Mouse (Mus musculus) megakaryocyte-erythroid progenitor cell, adult 5-6 weeks (primary cell): ENCODE measurements around the gene Ffar3. TPM values are rescaled to one million over a fixed set of nuclear protein-coding genes. Genes with fewer than 3 reads are reported as not detected.

Experiments used
- total RNA-seq, 2 experiments: library from RNA; stranded (forward) in 1 of 2; stranded (reverse) in 1 of 2; fragments of 200-1000, 215-1000 nt in 1 of 2; fragments of >200 nt in 1 of 2; fragmentation: Nextera tagmentation in 1 of 2; gene quantifications; 2 replicates each; pipeline ENCODE4 v1.2.3; 2014 to 2017

The Ffar3 gene
- total RNA-seq, 2 experiments from 2014 or later = not detected

Other genes with a start within 250 kb of the Ffar3 start
- 0.83 TPM in 1 of 2 replicates, not detected in the other for gene Upk1a, start 243.3 kb downstream of the Ffar3 start, total RNA-seq (2014; fragmentation: Nextera tagmentation)
- 0.99 TPM in 1 of 2 replicates, not detected in the other for gene Upk1a, start 243.3 kb downstream of the Ffar3 start, total RNA-seq (2017)
- 569 and 755 TPM in 2 replicates for gene Cox6b1, start 230.0 kb downstream of the Ffar3 start, total RNA-seq (2014; fragmentation: Nextera tagmentation)
- gene Cox6b1, start 230.0 kb downstream of the Ffar3 start, total RNA-seq (2017) = 427 and 665 TPM in 2 replicates
- gene Etv2, start 220.3 kb downstream of the Ffar3 start, total RNA-seq (2014; fragmentation: Nextera tagmentation) = not detected in 2 replicates
- gene Etv2, start 220.3 kb downstream of the Ffar3 start, total RNA-seq (2017) = not detected in 2 replicates
- 48.3 and 48.6 TPM in 2 replicates for gene Rbm42, start 205.9 kb downstream of the Ffar3 start, total RNA-seq (2014; fragmentation: Nextera tagmentation)
- 29.1 and 53.0 TPM in 2 replicates for gene Rbm42, start 205.9 kb downstream of the Ffar3 start, total RNA-seq (2017)
- 32.4 and 43.6 TPM in 2 replicates for gene Haus5, start 191.2 kb downstream of the Ffar3 start, total RNA-seq (2014; fragmentation: Nextera tagmentation)
- 17.4 and 24.7 TPM in 2 replicates for gene Haus5, start 191.2 kb downstream of the Ffar3 start, total RNA-seq (2017)
- not detected in 2 replicates for gene Pmis2, start 184.6 kb downstream of the Ffar3 start, total RNA-seq (2014; fragmentation: Nextera tagmentation)
- gene Pmis2, start 184.6 kb downstream of the Ffar3 start, total RNA-seq (2017) = not detected in 2 replicates
- not detected in 2 replicates for gene 2200002J24Rik, start 157.3 kb downstream of the Ffar3 start, total RNA-seq (2014; fragmentation: Nextera tagmentation)
- gene 2200002J24Rik, start 157.3 kb downstream of the Ffar3 start, total RNA-seq (2017) = not detected in 2 replicates
- gene Atp4a, start 144.0 kb downstream of the Ffar3 start, total RNA-seq (2014; fragmentation: Nextera tagmentation) = 11.2 and 16.0 TPM in 2 replicates
- 1.4 and 2.9 TPM in 2 replicates for gene Atp4a, start 144.0 kb downstream of the Ffar3 start, total RNA-seq (2017)
- gene Tmem147, start 126.6 kb downstream of the Ffar3 start, total RNA-seq (2014; fragmentation: Nextera tagmentation) = 285 and 294 TPM in 2 replicates
- gene Tmem147, start 126.6 kb downstream of the Ffar3 start, total RNA-seq (2017) = 59.7 and 85.5 TPM in 2 replicates
- not detected in 2 replicates for gene Gapdhs, start 112.5 kb downstream of the Ffar3 start, total RNA-seq (2014; fragmentation: Nextera tagmentation)
- not detected in 2 replicates for gene Gapdhs, start 112.5 kb downstream of the Ffar3 start, total RNA-seq (2017)
- gene Sbsn, start 104.7 kb downstream of the Ffar3 start, total RNA-seq (2014; fragmentation: Nextera tagmentation) = 3.3 and 4.5 TPM in 2 replicates
- gene Sbsn, start 104.7 kb downstream of the Ffar3 start, total RNA-seq (2017) = 2.7 and 11.6 TPM in 2 replicates
- gene Dmkn, start 92.4 kb downstream of the Ffar3 start, total RNA-seq (2014; fragmentation: Nextera tagmentation) = not detected in 2 replicates
- not detected in 2 replicates for gene Dmkn, start 92.4 kb downstream of the Ffar3 start, total RNA-seq (2017)
- gene Krtdap, start 68.3 kb downstream of the Ffar3 start, total RNA-seq (2014; fragmentation: Nextera tagmentation) = not detected in 2 replicates
- gene Krtdap, start 68.3 kb downstream of the Ffar3 start, total RNA-seq (2017) = not detected in 2 replicates
- gene Ffar2, start 32.4 kb downstream of the Ffar3 start, total RNA-seq (2014; fragmentation: Nextera tagmentation) = 0.20 and 1.1 TPM in 2 replicates
- gene Ffar2, start 32.4 kb downstream of the Ffar3 start, total RNA-seq (2017) = 1.7 and 12.6 TPM in 2 replicates
- gene Ffar1, start 5.4 kb upstream of the Ffar3 start, total RNA-seq (2014; fragmentation: Nextera tagmentation) = 0.24 TPM in 1 of 2 replicates, not detected in the other
- gene Ffar1, start 5.4 kb upstream of the Ffar3 start, total RNA-seq (2017) = not detected in 2 replicates
- 4.0 and 8.6 TPM in 2 replicates for gene Cd22, start 24.2 kb upstream of the Ffar3 start, total RNA-seq (2014; fragmentation: Nextera tagmentation)
- 0.27 TPM in 1 of 2 replicates, not detected in the other for gene Cd22, start 24.2 kb upstream of the Ffar3 start, total RNA-seq (2017)
- 0.83 TPM in 1 of 2 replicates, not detected in the other for gene Mag, start 58.7 kb upstream of the Ffar3 start, total RNA-seq (2014; fragmentation: Nextera tagmentation)
- not detected in 2 replicates for gene Mag, start 58.7 kb upstream of the Ffar3 start, total RNA-seq (2017)
- gene Hamp2, start 68.5 kb upstream of the Ffar3 start, total RNA-seq (2014; fragmentation: Nextera tagmentation) = not detected in 2 replicates
- not detected in 2 replicates for gene Hamp2, start 68.5 kb upstream of the Ffar3 start, total RNA-seq (2017)
- gene Hamp, start 87.9 kb upstream of the Ffar3 start, total RNA-seq (2014; fragmentation: Nextera tagmentation) = not detected in 2 replicates
- gene Hamp, start 87.9 kb upstream of the Ffar3 start, total RNA-seq (2017) = not detected in 2 replicates
- 56.5 and 84.3 TPM in 2 replicates for gene Usf2, start 100.6 kb upstream of the Ffar3 start, total RNA-seq (2014; fragmentation: Nextera tagmentation)
- 71.7 and 126 TPM in 2 replicates for gene Usf2, start 100.6 kb upstream of the Ffar3 start, total RNA-seq (2017)
- not detected in 2 replicates for gene Lsr, start 117.3 kb upstream of the Ffar3 start, total RNA-seq (2014; fragmentation: Nextera tagmentation)
- gene Lsr, start 117.3 kb upstream of the Ffar3 start, total RNA-seq (2017) = 0.11 and 0.99 TPM in 2 replicates
- not detected in 2 replicates for gene Fam187b, start 117.6 kb upstream of the Ffar3 start, total RNA-seq (2014; fragmentation: Nextera tagmentation)
- not detected in 2 replicates for gene Fam187b, start 117.6 kb upstream of the Ffar3 start, total RNA-seq (2017)
- 27.6 and 29.5 TPM in 2 replicates for gene Fxyd5, start 186.3 kb upstream of the Ffar3 start, total RNA-seq (2014; fragmentation: Nextera tagmentation)
- gene Fxyd5, start 186.3 kb upstream of the Ffar3 start, total RNA-seq (2017) = 41.7 and 47.6 TPM in 2 replicates
- gene Fxyd7, start 195.3 kb upstream of the Ffar3 start, total RNA-seq (2014; fragmentation: Nextera tagmentation) = not detected in 2 replicates
- not detected in 2 replicates for gene Fxyd7, start 195.3 kb upstream of the Ffar3 start, total RNA-seq (2017)
- gene Fxyd1, start 201.0 kb upstream of the Ffar3 start, total RNA-seq (2014; fragmentation: Nextera tagmentation) = not detected in 2 replicates
- gene Fxyd1, start 201.0 kb upstream of the Ffar3 start, total RNA-seq (2017) = not detected in 2 replicates
- gene Lgi4, start 203.2 kb upstream of the Ffar3 start, total RNA-seq (2014; fragmentation: Nextera tagmentation) = not detected in 2 replicates
- not detected in 2 replicates for gene Lgi4, start 203.2 kb upstream of the Ffar3 start, total RNA-seq (2017)
- not detected in 2 replicates for gene Fxyd3, start 220.5 kb upstream of the Ffar3 start, total RNA-seq (2014; fragmentation: Nextera tagmentation)
- gene Fxyd3, start 220.5 kb upstream of the Ffar3 start, total RNA-seq (2017) = not detected in 2 replicates